Mouse (Mus musculus) kidney, embryonic 15.5 days (tissue): ENCODE measurements around the gene Tbck. TPM values are rescaled to one million over a fixed set of nuclear protein-coding genes. Genes with fewer than 3 reads are reported as not detected.

Source experiments
- ATAC-seq: fragments of 200-750 bp; cut with Nextera tagmentation; replicated peaks from 2 replicates; pipeline ENCODE4 v1.8.0; 2017; ENCODE audit warnings: moderate TSS enrichment; ENCODE audit not compliant: low FRiP score
- H3K27ac ChIP-seq: fragments of 300-500 bp; sonication (generic); 2 replicates; pipeline ENCODE4 v1.5.1; 2015; ENCODE audit warnings: mild to moderate bottlenecking, inconsistent platforms
- H3K27me3 ChIP-seq: fragments of 300-500 bp; sonication (generic); 2 replicates; pipeline ENCODE4 v1.6.1; 2015; ENCODE audit warnings: inconsistent platforms
- H3K36me3 ChIP-seq: fragments of 300-500 bp; sonication (generic); 2 replicates; pipeline ENCODE4 v1.6.1; 2015; ENCODE audit warnings: inconsistent platforms
- H3K4me1 ChIP-seq: fragments of 300-500 bp; sonication (generic); 2 replicates; pipeline ENCODE4 v1.6.1; 2015; ENCODE audit warnings: inconsistent platforms
- H3K4me2 ChIP-seq: fragments of 300-500 bp; sonication (generic); 2 replicates; pipeline ENCODE4 v1.6.1; 2015; ENCODE audit warnings: moderate library complexity, mild to moderate bottlenecking, inconsistent platforms
- H3K4me3 ChIP-seq: fragments of 300-500 bp; sonication (generic); replicated peaks from 2 replicates; pipeline ENCODE4 v1.5.1; 2015; ENCODE audit warnings: mild to moderate bottlenecking, inconsistent platforms
- H3K9ac ChIP-seq: fragments of 300-500 bp; sonication (generic); 2 replicates; pipeline ENCODE4 v1.6.1; 2015; ENCODE audit warnings: mild to moderate bottlenecking, inconsistent platforms
- H3K9me3 ChIP-seq: fragments of 300-500 bp; sonication (generic); replicated peaks from 2 replicates; pipeline ENCODE4 v1.6.1; 2016; ENCODE audit warnings: inconsistent platforms
- WGBS: fragments of 180-500 bp; shearing (Covaris S2); methylation state at CpG from one replicate; pipeline ENCODE4 v1.1.7; 2015; ENCODE audit warnings: mixed read lengths; 5-methylcytosine and 5-hydroxymethylcytosine counted together
- polyA plus RNA-seq: library from polyadenylated mRNA; unstranded; fragments of >200 nt; fragmentation: Nextera tagmentation; extraction: Ambion mirVana; gene quantifications from 2 replicates; pipeline ENCODE4 v1.2.1, GENCODE M21; 2015

Tbck gene
- polyA plus RNA-seq, 1 experiment from 2014 or later: 22.6 TPM

DNA sequence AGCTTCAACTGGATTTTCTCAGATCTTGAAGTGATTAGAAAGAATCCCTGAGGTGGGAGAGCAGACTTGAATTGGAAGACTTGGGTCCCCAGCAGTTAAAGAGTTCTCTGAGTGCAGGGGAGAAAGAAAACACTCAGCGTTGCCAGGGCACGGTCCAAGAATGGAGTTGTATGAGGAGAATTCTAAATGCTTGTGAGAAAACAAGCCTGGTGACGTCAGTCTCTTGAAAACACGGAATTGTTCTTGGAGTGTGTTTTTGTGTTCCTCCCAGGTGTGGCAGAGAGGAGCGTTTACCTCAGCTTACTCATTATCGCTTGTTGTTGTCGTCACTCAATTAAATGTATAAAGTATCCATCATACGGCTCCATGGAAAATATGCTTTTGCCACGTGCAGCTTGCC lies 196.9 kb downstream of the Tbck start:
- Histone ChIP-seq H3K27me3 (no peaks in the 10 kb centered on the region), H3K4me2 (no peak overlapping the region), H3K4me3 (no peak overlapping the region), H3K4me1 (peaks cover 36% of the 10 kb centered on the region), H3K27ac (peak overlapping the region; percentile 73), H3K9me3 (no peaks in the 10 kb centered on the region), H3K9ac (no peak overlapping the region), H3K36me3 (no peaks in the 10 kb centered on the region)
- 65% methylated on average over 9 of the region's 9 CpGs for WGBS
- ATAC-seq: no peak

DNA sequence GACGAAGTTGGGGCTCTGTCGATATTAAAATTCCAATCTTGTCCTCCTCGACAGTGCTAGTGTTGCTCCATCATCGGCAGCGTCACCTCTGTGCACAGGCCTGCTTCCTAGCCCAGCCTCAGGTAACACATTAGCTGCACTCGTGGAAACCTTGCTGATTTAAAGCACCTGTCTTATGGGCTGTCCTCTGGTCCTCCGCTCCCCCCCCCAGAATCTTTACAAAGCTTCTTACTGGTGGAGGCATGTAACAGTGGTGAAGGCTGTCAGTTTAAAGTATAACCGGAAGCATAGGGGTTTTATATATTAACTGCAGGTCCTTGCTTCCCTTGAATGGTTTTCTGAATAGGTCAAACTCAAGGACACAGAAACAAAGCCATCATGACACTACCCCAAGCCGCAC lies 199.3 kb downstream of the Tbck start:
- H3K27ac ChIP-seq: peak overlapping the region; percentile 79
- H3K4me1 ChIP-seq: peaks cover 15% of the 10 kb centered on the region
- no peaks in the 10 kb centered on the region for H3K27me3 ChIP-seq
- H3K4me2 ChIP-seq: no peak overlapping the region
- no peak overlapping the region for H3K4me3 ChIP-seq
- no peaks in the 10 kb centered on the region for H3K9me3 ChIP-seq
- H3K9ac ChIP-seq: no peak overlapping the region
- peak; percentile 79 for ATAC-seq
- no peaks in the 10 kb centered on the region for H3K36me3 ChIP-seq
- 68% methylated on average over 9 of the region's 9 CpGs for WGBS

DNA sequence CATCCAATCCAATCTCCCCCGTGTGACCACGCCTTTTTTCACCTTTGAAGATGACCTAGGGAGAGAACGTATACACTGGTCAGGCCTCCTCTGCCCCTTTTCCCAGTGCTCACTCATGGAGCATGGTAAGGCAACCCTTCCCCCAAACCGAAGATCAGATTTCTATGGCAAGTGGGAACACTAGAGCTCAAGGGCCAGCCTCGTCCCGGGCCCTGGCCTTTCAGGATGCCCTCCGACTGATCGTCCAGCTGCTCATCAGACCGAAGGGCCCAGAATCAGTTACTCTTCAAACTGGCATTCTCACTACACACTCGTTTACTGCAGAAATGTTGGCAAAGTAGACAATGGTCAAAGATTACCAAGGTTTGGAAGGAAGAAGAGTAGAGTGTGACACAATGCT lies 200.5 kb downstream of the Tbck start:
- H3K4me1 ChIP-seq: peaks cover 15% of the 10 kb centered on the region
- H3K9ac ChIP-seq: no peak overlapping the region
- peak; percentile 66 for ATAC-seq
- no peak overlapping the region for H3K4me3 ChIP-seq
- WGBS: 46% methylated on average over 10 of the region's 10 CpGs
- H3K27me3 ChIP-seq: no peaks in the 10 kb centered on the region
- H3K27ac ChIP-seq: peak overlapping the region; percentile 79
- no peak overlapping the region for H3K4me2 ChIP-seq
- no peaks in the 10 kb centered on the region for H3K9me3 ChIP-seq
- H3K36me3 ChIP-seq: no peaks in the 10 kb centered on the region; the same call in 1 of the 2 replicates

DNA sequence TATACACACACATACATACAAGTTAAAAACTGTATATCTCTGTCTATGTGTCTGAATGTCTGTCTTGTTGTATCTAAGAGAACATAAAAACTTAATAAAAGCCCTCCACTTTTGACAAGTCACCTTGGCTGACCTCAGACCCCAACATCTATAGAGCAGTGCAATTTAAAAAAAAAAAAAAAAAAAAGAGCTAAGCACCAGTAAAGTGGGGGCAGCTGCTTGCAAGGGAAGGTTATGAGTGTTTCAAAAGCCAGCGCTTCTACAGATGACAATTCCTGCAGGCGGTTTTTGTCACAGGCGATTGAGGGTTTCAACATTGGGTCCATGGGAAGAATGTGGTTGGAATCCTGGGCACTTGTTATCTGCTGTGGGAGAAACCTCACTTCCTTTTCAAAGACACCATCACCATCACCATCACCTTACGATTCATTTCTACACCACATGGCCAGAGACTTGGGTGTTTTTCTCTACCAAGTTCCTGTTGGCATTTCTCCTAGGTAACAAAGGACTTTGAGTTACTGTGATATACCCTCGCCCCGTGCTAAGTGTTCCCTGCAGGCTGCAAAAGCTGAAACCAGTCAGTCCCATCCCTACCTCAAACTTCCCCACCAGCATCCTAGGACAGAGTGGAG lies 202.6 kb downstream of the Tbck start:
- H3K4me1 ChIP-seq: peaks cover 10% of the 10 kb centered on the region
- H3K4me3 ChIP-seq: no peak overlapping the region
- H3K36me3 ChIP-seq: peaks cover 11% of the 10 kb centered on the region
- H3K4me2 ChIP-seq: no peak overlapping the region
- no peak overlapping the region for H3K27ac ChIP-seq
- no peak overlapping the region for H3K9ac ChIP-seq
- 93% methylated on average over 6 of the region's 6 CpGs for WGBS
- no peaks in the 10 kb centered on the region for H3K27me3 ChIP-seq
- no peak for ATAC-seq
- H3K9me3 ChIP-seq: no peaks in the 10 kb centered on the region

DNA sequence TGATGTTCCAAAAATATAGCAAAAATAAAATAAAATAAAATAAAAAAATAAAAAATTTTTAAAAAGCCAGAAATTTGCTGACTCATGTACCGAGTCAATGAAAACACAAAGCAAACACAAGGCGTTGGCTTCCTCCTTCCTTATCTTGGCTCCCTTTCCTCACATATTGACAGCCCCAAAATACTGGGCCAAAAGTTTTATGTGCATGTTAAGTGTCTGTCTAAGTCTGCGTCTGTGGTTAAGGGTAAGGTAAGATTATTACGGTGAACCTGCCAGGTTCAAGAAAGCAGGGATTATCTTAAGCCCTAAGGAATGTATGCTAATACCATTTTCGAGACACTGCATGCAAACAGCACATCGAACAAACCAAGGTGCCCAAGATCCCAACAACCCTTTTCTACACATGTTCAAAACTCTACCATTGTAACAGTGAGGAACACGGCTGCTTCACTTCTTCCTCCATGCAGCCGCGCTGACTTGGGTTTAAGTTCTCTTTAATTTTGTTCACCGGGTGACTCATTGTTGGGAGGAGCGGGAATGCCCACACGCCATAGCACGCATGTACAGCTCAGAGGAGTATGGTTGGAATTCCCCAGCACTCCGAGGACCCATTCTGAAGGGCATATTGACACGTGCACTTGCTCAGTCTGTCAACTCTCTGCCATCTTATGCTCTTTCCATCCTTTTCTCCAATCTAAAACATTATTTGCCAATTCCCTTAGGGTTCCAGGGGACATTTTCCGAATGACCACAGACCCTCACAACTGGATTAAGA lies 203.3 kb downstream of the Tbck start:
- Histone ChIP-seq H3K9me3 (no peaks in the 10 kb centered on the region), H3K4me2 (no peak overlapping the region), H3K4me3 (no peak overlapping the region), H3K4me1 (peaks cover 10% of the 10 kb centered on the region), H3K36me3 (peaks cover 15% of the 10 kb centered on the region), H3K27me3 (no peaks in the 10 kb centered on the region), H3K27ac (no peak overlapping the region), H3K9ac (no peak overlapping the region)
- no peak for ATAC-seq
- WGBS: 92% methylated on average over 16 of the region's 16 CpGs

Other genes with a start within 250 kb of the Tbck start
- gene Gimd1, start 54.3 kb upstream of the Tbck start, polyA plus RNA-seq: 1.4 and 2.2 TPM in 2 replicates
- gene Aimp1, start 226 bp downstream of the Tbck start, polyA plus RNA-seq: 69.2 and 70.5 TPM in 2 replicates